Mouse (Mus musculus) embryonic facial prominence, embryonic 11.5 days (tissue): Measurements from ENCODE around the gene Acsm2. TPM values are rescaled to one million over a fixed set of nuclear protein-coding genes. Genes with fewer than 3 reads are reported as not detected.

Source experiments
- ATAC-seq: fragments of 200-750 bp; cut with Nextera tagmentation; replicated peaks from 2 replicates; pipeline ENCODE4 v1.8.0; 2017; ENCODE audit warnings: low read depth; ENCODE audit not compliant: insufficient number of reproducible peaks, low FRiP score, low TSS enrichment
- DNase-seq: peaks from one replicate; pipeline ENCODE4 v3.0.0-alpha.2; 2015; ENCODE audit warnings: low spot score
- H3K27ac ChIP-seq: fragments of 300-500 bp; sonication (generic); replicated peaks from 2 replicates; pipeline ENCODE4 v1.5.1; 2014; ENCODE audit warnings: mild to moderate bottlenecking, low read depth, low read length, control low read depth
- H3K27me3 ChIP-seq: fragments of 300-500 bp; sonication (generic); 2 replicates; pipeline ENCODE4 v1.6.1; 2014; ENCODE audit warnings: mild to moderate bottlenecking, low read length, moderate library complexity, mixed read lengths; ENCODE audit not compliant: control insufficient read depth, insufficient read depth
- H3K36me3 ChIP-seq: fragments of 300-500 bp; sonication (generic); replicated peaks from 2 replicates; pipeline ENCODE4 v1.6.1; 2014; ENCODE audit warnings: low read depth, mild to moderate bottlenecking, low read length, moderate library complexity, mixed read lengths; ENCODE audit not compliant: control insufficient read depth, insufficient read depth
- H3K4me1 ChIP-seq: fragments of 300-500 bp; sonication (generic); 2 replicates; pipeline ENCODE4 v1.6.1; 2014; ENCODE audit warnings: low read length, mixed read lengths; ENCODE audit not compliant: control insufficient read depth, insufficient read depth
- H3K4me2 ChIP-seq: fragments of 300-500 bp; sonication (generic); 2 replicates; pipeline ENCODE4 v1.6.1; 2014; ENCODE audit warnings: low read depth, mild to moderate bottlenecking, control low read depth, low read length, moderate library complexity
- H3K4me3 ChIP-seq: fragments of 300-500 bp; sonication (generic); 2 replicates; pipeline ENCODE4 v1.5.1; 2014; ENCODE audit warnings: low read depth, low read length, control low read depth
- H3K9ac ChIP-seq: fragments of 300-500 bp; sonication (generic); replicated peaks from 2 replicates; pipeline ENCODE4 v1.6.1; 2014; ENCODE audit warnings: mild to moderate bottlenecking, control low read depth, low read length
- H3K9me3 ChIP-seq: fragments of 300-500 bp; sonication (generic); replicated peaks from 2 replicates; pipeline ENCODE4 v1.6.1; 2016; ENCODE audit warnings: mild to moderate bottlenecking, low read length, inconsistent platforms, mixed read lengths; ENCODE audit not compliant: control insufficient read depth
- WGBS: fragments of 180-500 bp; shearing (Covaris S2); extraction: QIAGEN DNeasy Blood & Tissue Kit; methylation state at CpG from one replicate; pipeline ENCODE4 v1.1.7; 2014; 5-methylcytosine and 5-hydroxymethylcytosine counted together
- polyA plus RNA-seq: library from polyadenylated mRNA; unstranded; fragments of >200 nt; fragmentation: Nextera tagmentation; extraction: Ambion mirVana; gene quantifications from 2 replicates; pipeline ENCODE4 v1.2.1, GENCODE M21; 2014

Gene Acsm2
- polyA plus RNA-seq, 1 experiment from 2014 or later = not detected

GRCm38 (mm10) chr7:119606664-119607076 is 52.5 kb downstream of the Acsm2 start, which contains the start of gene Acsm1:
Gene Acsm1 (plus strand): TSS chr7:119607026.
- no peak within 1 kb of the TSS for H3K4me2 ChIP-seq
- DNase-seq = no peak
- 84% methylated on average over 5 of the region's 5 CpGs for WGBS
- no peaks in the 10 kb centered on the region for H3K27me3 ChIP-seq
- no peak within 1 kb of the TSS for H3K4me3 ChIP-seq
- no peak within 1 kb of the TSS for H3K27ac ChIP-seq
- no peak within 1 kb of the TSS for H3K9ac ChIP-seq
- H3K9me3 ChIP-seq = no peaks in the 10 kb centered on the region
- H3K36me3 ChIP-seq = no peaks in the 10 kb centered on the region
- H3K4me1 ChIP-seq = no peaks in the 10 kb centered on the region
- no peak for ATAC-seq

GRCm38 (mm10) chr7:119607796-119608515 is 53.8 kb downstream of the Acsm2 start:
- WGBS = 74% methylated on average over 9 of the region's 9 CpGs
- no peaks in the 10 kb centered on the region for H3K36me3 ChIP-seq
- H3K9me3 ChIP-seq = no peaks in the 10 kb centered on the region
- H3K27ac ChIP-seq = no peak overlapping the region
- no peak overlapping the region for H3K4me2 ChIP-seq
- no peak overlapping the region for H3K4me3 ChIP-seq
- no peak overlapping the region for H3K9ac ChIP-seq
- DNase-seq (no peak), ATAC-seq (no peak)
- H3K4me1 ChIP-seq = no peaks in the 10 kb centered on the region
- no peaks in the 10 kb centered on the region for H3K27me3 ChIP-seq

DNA sequence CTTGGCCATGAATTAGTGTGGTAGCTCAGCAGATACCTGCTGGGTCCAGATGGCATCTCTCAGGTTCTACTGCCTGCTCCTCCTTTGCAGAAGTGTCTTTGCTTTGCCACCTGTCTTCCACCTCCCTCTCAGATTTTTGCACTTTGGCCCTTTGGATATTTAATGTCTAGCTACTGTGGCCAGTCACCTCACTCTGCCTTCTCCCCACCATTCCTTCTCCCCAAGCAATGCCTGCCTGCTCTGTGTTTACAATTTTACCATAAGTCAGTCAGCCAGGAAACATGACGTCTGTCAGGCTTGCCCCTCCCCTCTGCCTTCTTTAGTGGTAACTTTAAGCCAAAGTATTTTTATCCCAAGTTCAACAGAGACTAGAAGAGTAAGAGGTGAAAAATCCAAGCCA is 62.4 kb downstream of the Acsm2 start:
- Histone ChIP-seq H3K4me3 (no peak overlapping the region), H3K27me3 (no peaks in the 10 kb centered on the region), H3K4me2 (no peak overlapping the region), H3K9ac (no peak overlapping the region), H3K9me3 (no peaks in the 10 kb centered on the region), H3K36me3 (no peaks in the 10 kb centered on the region), H3K27ac (no peak overlapping the region), H3K4me1 (no peaks in the 10 kb centered on the region)
- 54% methylated on average over 1 of the region's 1 CpGs for WGBS
- ATAC-seq (no peak), DNase-seq (no peak)

GRCm38 (mm10) chr7:119617593-119617992 is 63.5 kb downstream of the Acsm2 start:
- DNase-seq (no peak), ATAC-seq (0 out of 2 replicates have a peak, but pooled peaks have one; percentile 29)

DNA sequence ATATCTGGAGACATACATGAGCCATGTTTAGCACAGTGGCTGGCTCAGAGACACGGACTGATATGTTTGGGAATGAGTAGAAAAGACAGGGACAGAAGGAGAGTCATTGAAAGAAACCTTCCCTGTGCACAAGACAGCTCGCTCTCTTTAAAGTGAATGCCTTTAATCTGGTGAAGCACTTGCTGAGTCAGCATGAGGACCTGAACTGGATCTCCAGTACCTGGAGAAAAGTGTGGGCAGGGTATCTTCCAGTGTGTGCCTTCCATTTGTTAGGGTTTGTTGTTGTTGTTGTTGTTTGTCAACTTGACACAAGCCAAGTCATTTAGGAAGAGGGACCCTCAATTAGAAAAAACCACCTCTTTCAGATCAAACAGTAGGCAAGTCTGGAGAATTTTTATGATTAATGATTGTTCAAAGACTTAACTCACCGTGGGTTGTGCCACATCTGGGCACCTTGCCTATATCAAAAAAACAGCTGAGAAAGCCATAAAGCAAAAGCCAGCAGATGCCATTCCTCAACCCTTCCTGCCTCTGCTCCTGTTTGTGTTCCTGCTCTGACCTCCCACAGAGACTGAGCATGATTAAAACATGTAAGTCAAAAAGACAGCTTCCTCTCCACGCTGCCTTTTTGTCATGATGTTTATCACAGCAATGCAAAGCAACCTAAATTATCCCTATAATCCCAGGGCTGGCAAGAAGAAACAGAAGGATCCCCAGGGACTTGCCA is 64.2 kb downstream of the Acsm2 start:
- Histone ChIP-seq H3K9ac (no peak overlapping the region), H3K9me3 (no peaks in the 10 kb centered on the region), H3K4me1 (no peaks in the 10 kb centered on the region), H3K4me2 (no peak overlapping the region), H3K27me3 (no peaks in the 10 kb centered on the region), H3K36me3 (no peaks in the 10 kb centered on the region), H3K4me3 (no peak overlapping the region), H3K27ac (no peak overlapping the region)
- WGBS = 67% methylated on average over 4 of the region's 4 CpGs
- ATAC-seq = no peak
- DNase-seq = no peak

More at GRCm38 (mm10) chr7:119617593-119617992, 63.5 kb downstream of the Acsm2 start:
- Histone ChIP-seq H3K4me3 (no peak overlapping the region), H3K27ac (no peak overlapping the region), H3K4me1 (no peaks in the 10 kb centered on the region), H3K9me3 (no peaks in the 10 kb centered on the region), H3K4me2 (no peak overlapping the region), H3K27me3 (no peaks in the 10 kb centered on the region), H3K9ac (no peak overlapping the region), H3K36me3 (no peaks in the 10 kb centered on the region)
- WGBS = 80% methylated on average over 6 of the region's 6 CpGs

GRCm38 (mm10) chr7:119620157-119620556 is 66.0 kb downstream of the Acsm2 start:
- no peak overlapping the region for H3K4me3 ChIP-seq
- ATAC-seq (no peak), DNase-seq (no peak)
- H3K27ac ChIP-seq = no peak overlapping the region
- H3K4me2 ChIP-seq = no peak overlapping the region
- no peaks in the 10 kb centered on the region for H3K27me3 ChIP-seq
- H3K9ac ChIP-seq = no peak overlapping the region
- no peaks in the 10 kb centered on the region for H3K36me3 ChIP-seq
- no peaks in the 10 kb centered on the region for H3K9me3 ChIP-seq
- H3K4me1 ChIP-seq = no peaks in the 10 kb centered on the region

DNA sequence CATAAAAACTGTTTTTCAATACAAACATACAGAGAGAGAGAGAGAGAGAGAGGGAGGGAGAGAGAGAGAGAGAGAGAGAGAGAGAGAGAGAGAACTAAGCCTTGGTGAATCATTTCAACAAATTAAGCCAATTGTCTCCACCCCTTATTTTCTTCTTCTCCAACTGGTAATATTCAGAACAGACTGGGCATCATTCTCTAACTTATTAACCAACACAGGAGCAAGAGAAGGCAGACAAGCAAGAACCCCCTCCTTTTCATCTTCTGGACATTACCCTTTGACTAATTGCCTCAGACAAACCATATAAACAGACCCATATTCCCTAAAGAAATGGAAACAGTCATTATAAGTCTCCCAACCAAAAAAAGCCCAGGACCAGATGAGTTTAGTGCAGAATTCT is 84.6 kb downstream of the Acsm2 start:
- no peak overlapping the region for H3K4me2 ChIP-seq
- H3K36me3 ChIP-seq = no peaks in the 10 kb centered on the region
- ATAC-seq (no peak), DNase-seq (no peak)
- H3K4me1 ChIP-seq = no peaks in the 10 kb centered on the region
- no peak overlapping the region for H3K27ac ChIP-seq
- H3K27me3 ChIP-seq = no peaks in the 10 kb centered on the region
- H3K9me3 ChIP-seq = no peaks in the 10 kb centered on the region
- H3K4me3 ChIP-seq = no peak overlapping the region
- no peak overlapping the region for H3K9ac ChIP-seq

DNA sequence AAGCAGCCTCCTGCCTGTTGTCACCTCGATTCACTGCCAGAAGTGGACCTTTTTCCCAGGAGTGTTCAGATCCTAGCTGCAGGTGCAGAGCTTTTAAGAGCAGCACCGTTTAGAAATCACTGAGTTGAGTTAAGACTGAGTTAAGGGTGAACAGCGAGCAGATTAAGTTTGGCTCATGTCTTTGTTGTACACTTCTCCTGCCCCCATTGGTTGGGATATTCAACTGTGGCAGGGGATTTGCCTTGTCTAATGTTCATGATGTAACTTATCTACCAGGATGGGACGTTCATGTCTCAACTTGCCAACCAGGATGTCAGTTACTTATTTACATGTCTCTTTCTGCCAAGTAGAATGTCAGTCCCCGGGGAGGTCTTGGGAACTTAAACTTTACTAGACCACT is 88.2 kb downstream of the Acsm2 start:
- Histone ChIP-seq H3K27ac (no peak overlapping the region), H3K36me3 (no peaks in the 10 kb centered on the region), H3K4me2 (no peak overlapping the region), H3K27me3 (no peaks in the 10 kb centered on the region), H3K9me3 (no peaks in the 10 kb centered on the region), H3K4me1 (no peaks in the 10 kb centered on the region), H3K9ac (no peak overlapping the region), H3K4me3 (no peak overlapping the region)
- ATAC-seq = no peak
- 76% methylated on average over 5 of the region's 5 CpGs for WGBS
- no peak for DNase-seq
